Mouse (Mus musculus) limb, embryonic 11.5 days (tissue): ENCODE results near the gene Parn. TPM values are rescaled to one million over a fixed set of nuclear protein-coding genes. Genes with fewer than 3 reads are reported as not detected.

ENCODE experiments used
- ATAC-seq: fragments of 200-750 bp; cut with Nextera tagmentation; 2 replicates; pipeline ENCODE4 v1.8.0; 2017; ENCODE audit warnings: low read depth; ENCODE audit not compliant: insufficient number of reproducible peaks, low FRiP score, low TSS enrichment
- DNase-seq: peaks from one replicate; pipeline ENCODE4 v3.0.0-alpha.2; 2015; ENCODE audit warnings: low spot score
- H3K27ac ChIP-seq: fragments of 300-500 bp; sonication (generic); replicated peaks from 2 replicates; pipeline ENCODE4 v1.5.1; 2014; ENCODE audit warnings: low read depth, mild to moderate bottlenecking, low read length
- H3K27me3 ChIP-seq: fragments of 300-500 bp; sonication (generic); 2 replicates; pipeline ENCODE4 v1.6.1; 2014; ENCODE audit warnings: mild to moderate bottlenecking, low read length, mixed read lengths; ENCODE audit not compliant: control insufficient read depth, insufficient read depth
- H3K36me3 ChIP-seq: fragments of 300-500 bp; sonication (generic); 2 replicates; pipeline ENCODE4 v1.6.1; 2014; ENCODE audit warnings: mild to moderate bottlenecking, low read length, moderate library complexity, mixed read lengths; ENCODE audit not compliant: control insufficient read depth, insufficient read depth
- H3K4me1 ChIP-seq: fragments of 300-500 bp; sonication (generic); 2 replicates; pipeline ENCODE4 v1.6.1; 2014; ENCODE audit warnings: low read length, mixed read lengths; ENCODE audit not compliant: control insufficient read depth, insufficient read depth
- H3K4me2 ChIP-seq: fragments of 300-500 bp; sonication (generic); 2 replicates; pipeline ENCODE4 v1.6.1; 2014; ENCODE audit warnings: low read depth, mild to moderate bottlenecking, moderate library complexity; ENCODE audit not compliant: severe bottlenecking
- H3K4me3 ChIP-seq: fragments of 300-500 bp; sonication (generic); 2 replicates; pipeline ENCODE4 v1.5.1; 2014; ENCODE audit warnings: low read depth, low read length
- H3K9ac ChIP-seq: fragments of 300-500 bp; sonication (generic); 2 replicates; pipeline ENCODE4 v1.6.1; 2014; ENCODE audit warnings: mild to moderate bottlenecking, low read length
- H3K9me3 ChIP-seq: fragments of 300-500 bp; sonication (generic); 2 replicates; pipeline ENCODE4 v1.6.1; 2016; ENCODE audit warnings: low read length; ENCODE audit not compliant: control insufficient read depth
- WGBS: fragments of 180-500 bp; shearing (Covaris S2); extraction: QIAGEN DNeasy Blood & Tissue Kit; methylation state at CpG from one replicate; pipeline ENCODE4 v1.1.7; 2014; 5-methylcytosine and 5-hydroxymethylcytosine counted together
- polyA plus RNA-seq: library from polyadenylated mRNA; unstranded; fragments of >200 nt; fragmentation: Nextera tagmentation; extraction: Ambion mirVana; gene quantifications from 2 replicates; pipeline ENCODE4 v1.2.1, GENCODE M21; 2014

The Parn gene
- polyA plus RNA-seq, 1 experiment from 2014 or later, result 41.7 TPM

DNA sequence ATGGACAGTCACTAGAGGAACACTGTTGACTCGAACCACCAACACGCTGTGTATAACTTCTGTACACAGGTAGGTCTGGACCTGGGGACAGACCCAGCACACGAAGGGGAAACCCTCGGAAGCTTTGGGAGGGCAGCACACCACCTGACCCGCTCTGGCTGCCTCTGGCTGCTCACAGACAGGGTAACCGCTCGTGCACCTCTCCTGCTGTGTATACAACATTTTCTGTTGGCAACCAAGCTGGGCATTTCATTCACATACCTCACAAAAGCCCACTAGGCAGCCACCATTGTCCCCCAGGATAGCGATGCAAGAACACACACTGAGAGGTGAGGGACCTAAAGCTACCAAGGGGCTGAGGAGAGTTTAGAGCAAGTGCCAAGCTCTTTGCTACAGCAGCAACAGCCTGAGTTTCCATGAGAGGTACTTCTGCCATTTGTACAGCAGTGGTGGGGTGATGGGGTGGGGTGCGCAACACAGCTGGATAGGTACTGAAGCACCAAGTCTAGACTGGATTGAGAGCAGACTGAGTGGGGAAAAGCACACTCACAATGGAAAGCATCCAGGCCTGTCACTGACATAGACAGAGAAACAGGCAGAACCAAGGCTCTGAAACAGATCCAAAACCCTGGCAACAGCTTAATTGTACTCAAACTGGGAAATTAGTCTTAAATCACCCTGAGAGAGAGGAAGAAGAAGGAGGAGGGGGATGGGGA is 128.9 kb downstream of the Parn start:
- 0 out of 2 replicates have a peak, but pooled peaks cover 3% of the 10 kb centered on the region for H3K4me1 ChIP-seq
- no peaks in the 10 kb centered on the region for H3K27me3 ChIP-seq
- H3K36me3 ChIP-seq, result no peaks in the 10 kb centered on the region
- H3K4me2 ChIP-seq, result no peak overlapping the region
- DNase-seq (no peak), ATAC-seq (no peak)
- no peak overlapping the region for H3K9ac ChIP-seq
- WGBS, result 86% methylated on average over 9 of the region's 9 CpGs
- H3K9me3 ChIP-seq, result no peaks in the 10 kb centered on the region
- no peak overlapping the region for H3K4me3 ChIP-seq
- H3K27ac ChIP-seq, result no peak overlapping the region

DNA sequence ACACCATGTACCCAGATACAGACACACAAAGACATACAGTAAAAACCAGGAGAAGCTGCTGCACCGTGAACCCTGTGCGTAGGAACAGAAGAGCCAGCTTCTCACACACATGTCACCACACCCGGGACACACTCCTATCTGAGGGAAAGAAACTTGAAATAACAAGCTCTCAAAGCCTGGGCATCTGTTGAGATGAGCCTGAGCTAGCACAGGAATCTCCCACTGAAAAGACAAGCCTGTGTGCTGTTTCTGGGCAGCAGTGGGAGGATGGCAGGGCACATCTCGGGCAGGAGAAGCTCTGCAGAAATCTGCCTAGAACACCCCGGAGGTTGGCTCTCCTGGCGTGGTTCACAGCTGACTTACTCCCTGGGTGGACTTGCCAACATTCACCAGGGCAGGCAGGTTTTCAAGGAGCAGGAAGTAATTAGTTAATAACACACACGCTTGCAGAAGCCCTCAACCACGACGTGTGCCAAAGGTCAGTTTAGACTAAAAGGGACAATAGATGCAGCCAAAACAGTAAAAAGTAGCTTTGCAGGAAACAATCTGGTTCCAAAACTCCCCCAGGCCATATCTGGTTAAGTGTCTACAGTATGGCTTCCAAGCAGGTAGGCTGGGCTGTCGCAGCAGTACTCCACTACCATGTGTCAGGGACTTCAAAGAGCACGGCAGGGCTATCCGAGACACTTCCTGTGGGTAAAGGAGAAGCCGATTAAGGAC is 129.6 kb downstream of the Parn start:
- Histone ChIP-seq H3K4me2 (no peak overlapping the region), H3K27ac (no peak overlapping the region), H3K27me3 (no peaks in the 10 kb centered on the region), H3K9me3 (no peaks in the 10 kb centered on the region), H3K4me1 (0 out of 2 replicates have a peak, but pooled peaks cover 3% of the 10 kb centered on the region), H3K9ac (no peak overlapping the region), H3K36me3 (no peaks in the 10 kb centered on the region), H3K4me3 (no peak overlapping the region)
- DNase-seq (no peak), ATAC-seq (no peak)
- WGBS, result 61% methylated on average over 13 of the region's 13 CpGs

DNA sequence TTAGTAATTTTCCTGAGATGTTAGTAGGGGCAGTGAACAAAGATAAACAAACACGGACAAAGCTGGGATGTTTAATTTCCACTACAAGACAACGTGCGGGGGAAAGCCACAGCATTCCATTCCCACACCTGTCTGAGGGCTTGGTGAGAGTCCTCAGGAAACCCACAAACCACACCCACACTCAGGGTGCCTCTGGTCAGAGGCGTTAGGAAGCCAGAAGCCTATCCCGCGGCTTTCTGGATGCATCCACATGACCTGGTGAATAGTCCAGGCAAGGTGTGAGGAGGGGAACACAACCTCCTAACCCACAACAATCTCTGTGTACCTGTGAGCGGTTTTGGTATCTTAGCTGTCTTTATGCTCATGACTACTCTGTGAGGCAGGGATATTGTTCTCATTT is 131.6 kb downstream of the Parn start:
- 86% methylated on average over 7 of the region's 7 CpGs for WGBS
- Histone ChIP-seq H3K9ac (no peak overlapping the region), H3K27ac (no peak overlapping the region), H3K4me2 (no peak overlapping the region), H3K9me3 (no peaks in the 10 kb centered on the region), H3K4me3 (no peak overlapping the region), H3K36me3 (no peaks in the 10 kb centered on the region), H3K4me1 (0 out of 2 replicates have a peak, but pooled peaks cover 3% of the 10 kb centered on the region), H3K27me3 (no peaks in the 10 kb centered on the region)
- no peak for ATAC-seq
- no peak for DNase-seq

DNA sequence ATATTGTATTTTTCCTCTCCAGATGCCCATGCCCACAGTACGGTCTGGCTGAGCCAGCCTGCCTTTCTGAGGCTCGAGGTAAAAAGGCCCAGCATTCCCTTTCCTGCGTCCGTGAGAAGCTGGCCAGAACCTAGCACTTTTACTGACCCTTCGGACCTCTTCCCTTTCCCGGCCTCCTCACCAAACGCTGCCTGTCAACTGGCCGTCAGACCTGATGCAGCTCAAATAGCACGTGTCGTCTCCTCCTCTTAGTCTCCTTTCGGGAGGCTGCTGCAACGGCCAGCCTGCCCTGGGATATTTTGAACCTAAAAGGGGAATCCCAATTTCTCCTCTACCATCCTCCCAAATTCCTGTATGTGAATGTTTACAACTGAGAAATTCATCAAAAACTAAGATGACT is 132.1 kb downstream of the Parn start:
- 0 out of 2 replicates have a peak, but pooled peaks cover 3% of the 10 kb centered on the region for H3K4me1 ChIP-seq
- ATAC-seq (no peak), DNase-seq (no peak)
- H3K4me2 ChIP-seq, result no peak overlapping the region
- no peaks in the 10 kb centered on the region for H3K36me3 ChIP-seq
- 80% methylated on average over 12 of the region's 12 CpGs for WGBS
- no peak overlapping the region for H3K4me3 ChIP-seq
- H3K27ac ChIP-seq, result no peak overlapping the region
- H3K9me3 ChIP-seq, result no peaks in the 10 kb centered on the region
- H3K27me3 ChIP-seq, result no peaks in the 10 kb centered on the region
- H3K9ac ChIP-seq, result no peak overlapping the region

DNA sequence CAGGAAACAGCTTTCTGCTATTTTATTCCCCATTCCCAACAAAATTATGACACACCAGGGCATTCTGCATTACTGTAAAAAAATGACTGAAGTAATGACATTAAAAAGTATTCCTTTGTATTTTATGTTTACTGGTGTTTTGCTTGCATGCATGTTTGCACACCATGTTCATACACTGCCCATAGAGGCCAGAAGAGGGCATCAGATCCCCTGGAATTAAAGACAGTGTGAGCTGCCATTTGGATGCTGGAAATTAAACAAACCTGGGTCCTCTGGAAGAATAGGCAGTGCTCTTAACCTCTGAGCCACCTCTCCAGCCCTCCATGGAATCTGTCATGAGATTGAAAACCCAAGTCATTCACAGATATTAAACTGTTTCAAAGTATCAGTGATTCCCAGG is 135.1 kb downstream of the Parn start:
- Histone ChIP-seq H3K36me3 (no peaks in the 10 kb centered on the region), H3K4me1 (no peaks in the 10 kb centered on the region), H3K4me3 (no peak overlapping the region), H3K9ac (no peak overlapping the region), H3K27ac (no peak overlapping the region), H3K9me3 (no peaks in the 10 kb centered on the region), H3K27me3 (no peaks in the 10 kb centered on the region), H3K4me2 (no peak overlapping the region)
- ATAC-seq, result no peak
- no peak for DNase-seq

DNA sequence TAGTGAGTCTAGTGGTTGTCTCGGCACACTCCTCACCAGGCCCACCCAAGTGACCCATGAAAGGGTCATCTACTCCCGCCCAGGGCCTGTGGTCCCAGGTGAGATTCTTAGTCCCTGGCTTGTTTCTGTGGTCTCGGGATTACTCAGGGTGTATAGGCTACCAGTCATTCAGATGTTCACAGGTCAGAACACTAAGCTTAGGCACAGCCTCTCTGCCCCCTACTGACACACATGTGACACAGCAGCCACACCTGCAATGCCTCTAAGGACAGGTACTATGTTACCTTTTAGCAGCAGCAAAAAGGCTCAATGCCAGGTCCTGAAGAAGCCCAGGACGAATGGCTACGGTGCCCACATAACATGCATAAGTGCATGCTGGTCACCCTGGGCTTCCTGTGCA is 136.7 kb downstream of the Parn start:
- Histone ChIP-seq H3K27ac (no peak overlapping the region), H3K36me3 (no peaks in the 10 kb centered on the region), H3K9ac (no peak overlapping the region), H3K9me3 (no peaks in the 10 kb centered on the region), H3K27me3 (no peaks in the 10 kb centered on the region), H3K4me1 (no peaks in the 10 kb centered on the region), H3K4me3 (no peak overlapping the region), H3K4me2 (no peak overlapping the region)
- ATAC-seq, result no peak
- WGBS, result 83% methylated on average over 5 of the region's 5 CpGs
- no peak for DNase-seq

DNA sequence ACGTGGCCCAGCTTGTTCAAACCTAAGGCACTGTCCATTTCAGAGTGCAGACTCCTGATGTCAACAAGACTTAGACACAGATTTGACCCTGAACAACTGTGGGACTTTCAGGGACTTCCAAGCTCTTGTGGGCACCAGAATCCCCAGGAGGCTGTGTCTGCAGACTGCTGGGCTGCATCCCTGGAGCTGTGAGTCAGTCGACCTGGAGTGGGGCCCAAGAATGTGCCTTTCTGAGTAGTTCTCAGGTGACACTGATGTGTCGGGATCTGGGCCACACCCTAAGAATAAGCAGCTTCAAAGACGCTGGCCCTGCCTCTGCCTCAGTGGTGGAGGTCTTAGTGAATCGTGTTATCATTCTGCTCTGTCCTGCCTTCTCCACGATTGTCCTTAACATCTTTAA is 146.6 kb downstream of the Parn start:
- WGBS, result 68% methylated on average over 6 of the region's 6 CpGs
- Histone ChIP-seq H3K4me1 (no peaks in the 10 kb centered on the region), H3K27me3 (no peaks in the 10 kb centered on the region), H3K9me3 (no peaks in the 10 kb centered on the region), H3K4me2 (no peak overlapping the region), H3K27ac (no peak overlapping the region), H3K4me3 (no peak overlapping the region), H3K36me3 (no peaks in the 10 kb centered on the region), H3K9ac (no peak overlapping the region)
- DNase-seq (no peak), ATAC-seq (no peak)

DNA sequence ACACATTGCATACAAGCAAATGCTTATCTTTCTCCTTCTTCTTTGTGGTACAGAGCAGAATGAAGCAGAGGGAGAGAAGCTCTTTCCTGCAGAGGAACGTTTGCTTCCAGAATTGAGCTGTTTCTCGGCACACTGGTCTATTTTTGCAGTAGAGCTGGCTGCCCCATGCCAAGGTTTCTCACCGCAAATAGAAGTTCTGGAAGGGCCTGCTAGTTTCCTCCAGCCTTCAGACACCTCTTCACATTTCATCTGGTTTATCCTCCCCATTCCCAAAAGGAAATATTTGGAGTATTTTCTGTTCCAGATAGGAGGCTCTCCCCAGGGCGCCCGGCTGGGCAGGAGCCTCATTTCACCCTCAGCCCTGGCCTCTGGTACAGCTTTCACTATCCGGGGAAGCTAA is 147.7 kb downstream of the Parn start:
- no peaks in the 10 kb centered on the region for H3K27me3 ChIP-seq
- 89% methylated on average over 6 of the region's 6 CpGs for WGBS
- no peaks in the 10 kb centered on the region for H3K36me3 ChIP-seq

More for the DNA sequence above, 147.7 kb downstream of the Parn start:
- Histone ChIP-seq H3K9me3 (no peaks in the 10 kb centered on the region), H3K4me3 (no peak overlapping the region), H3K9ac (no peak overlapping the region), H3K27ac (no peak overlapping the region), H3K4me2 (no peak overlapping the region), H3K4me1 (no peaks in the 10 kb centered on the region)
- DNase-seq, result no peak
- no peak for ATAC-seq
